Mouse (Mus musculus): ENCODE measurements around the gene Klrb1a.

Klrb1a gene

DNA sequence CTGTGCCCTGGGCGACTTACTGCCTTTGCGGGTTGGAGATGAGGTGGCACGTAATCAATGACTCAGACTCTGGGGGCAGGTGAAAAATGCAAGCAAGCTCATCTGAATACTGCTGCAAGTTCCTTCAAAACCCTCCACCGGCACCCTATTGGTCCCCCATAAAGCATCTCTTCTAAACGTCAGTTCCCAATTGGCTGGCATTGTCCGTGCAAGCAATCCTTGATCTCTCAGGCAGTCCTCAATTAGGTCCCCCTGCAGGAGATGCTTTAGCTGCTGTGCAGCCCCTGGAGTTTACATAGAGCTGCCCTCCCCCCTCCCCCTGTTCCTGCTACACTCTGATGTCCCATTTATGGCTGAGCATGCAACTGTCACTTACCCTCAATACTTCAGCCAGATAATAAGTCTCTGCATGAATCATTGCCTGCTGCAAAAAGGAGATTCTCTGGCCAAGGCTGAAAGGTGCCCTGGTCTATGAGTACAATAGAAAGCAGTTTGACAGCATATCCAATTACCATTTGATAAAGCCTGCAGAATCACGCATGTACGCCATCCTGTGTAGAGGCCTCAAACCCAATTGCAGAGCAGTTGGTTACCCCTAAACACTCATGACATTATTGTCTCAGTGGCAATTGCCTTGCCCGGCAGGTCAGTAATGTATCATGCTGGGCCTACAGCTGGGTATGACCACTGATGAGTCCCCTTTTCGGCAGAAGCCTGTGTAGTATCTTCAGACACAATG, 20.7 kb downstream of the Klrb1a start:
- ATAC-seq (ENCODE audit: low TSS enrichment) = peak; percentile 80

DNA sequence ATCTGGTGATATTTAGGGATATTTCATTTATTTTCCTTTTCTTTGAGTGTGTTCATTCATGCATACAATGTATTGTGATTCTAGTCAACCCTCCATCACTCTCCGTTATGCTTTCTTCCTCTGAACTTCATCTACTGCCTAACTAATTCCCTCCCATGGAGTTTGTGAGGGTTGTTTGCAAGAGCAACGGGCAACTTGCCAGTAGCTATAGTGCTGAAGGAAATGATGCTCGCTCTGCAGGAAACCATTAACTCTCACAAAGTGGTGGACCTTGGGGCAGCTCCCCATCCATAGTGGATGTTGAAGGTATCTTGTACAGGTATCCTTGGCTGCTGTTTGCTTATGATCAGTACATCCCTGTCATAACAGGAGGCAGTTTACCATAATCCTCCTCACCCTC, 21.3 kb downstream of the Klrb1a start:
- ATAC-seq (ENCODE audit: low TSS enrichment) = 0 out of 2 replicates have a peak, but pooled peaks have one; percentile 4

DNA sequence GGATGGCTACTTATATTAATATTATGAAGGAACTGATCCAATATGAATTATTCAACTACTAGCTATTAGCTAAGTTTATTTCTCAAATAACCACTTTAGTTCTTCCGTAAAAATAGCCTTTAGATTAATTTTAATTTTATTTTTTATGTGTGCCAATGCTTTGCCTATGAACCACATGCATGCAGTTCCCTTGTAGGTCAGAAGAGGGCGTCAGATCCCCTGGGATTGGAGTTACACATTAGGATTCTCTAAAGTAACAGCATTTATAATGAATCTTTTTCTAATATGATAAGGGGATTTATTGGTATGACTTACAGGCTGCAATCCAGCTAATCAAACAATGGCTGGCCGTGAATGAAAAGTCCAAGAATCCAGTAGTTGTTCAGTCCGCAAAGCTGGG, 23.8 kb downstream of the Klrb1a start:
- ATAC-seq (ENCODE audit: low TSS enrichment) = no peak

DNA sequence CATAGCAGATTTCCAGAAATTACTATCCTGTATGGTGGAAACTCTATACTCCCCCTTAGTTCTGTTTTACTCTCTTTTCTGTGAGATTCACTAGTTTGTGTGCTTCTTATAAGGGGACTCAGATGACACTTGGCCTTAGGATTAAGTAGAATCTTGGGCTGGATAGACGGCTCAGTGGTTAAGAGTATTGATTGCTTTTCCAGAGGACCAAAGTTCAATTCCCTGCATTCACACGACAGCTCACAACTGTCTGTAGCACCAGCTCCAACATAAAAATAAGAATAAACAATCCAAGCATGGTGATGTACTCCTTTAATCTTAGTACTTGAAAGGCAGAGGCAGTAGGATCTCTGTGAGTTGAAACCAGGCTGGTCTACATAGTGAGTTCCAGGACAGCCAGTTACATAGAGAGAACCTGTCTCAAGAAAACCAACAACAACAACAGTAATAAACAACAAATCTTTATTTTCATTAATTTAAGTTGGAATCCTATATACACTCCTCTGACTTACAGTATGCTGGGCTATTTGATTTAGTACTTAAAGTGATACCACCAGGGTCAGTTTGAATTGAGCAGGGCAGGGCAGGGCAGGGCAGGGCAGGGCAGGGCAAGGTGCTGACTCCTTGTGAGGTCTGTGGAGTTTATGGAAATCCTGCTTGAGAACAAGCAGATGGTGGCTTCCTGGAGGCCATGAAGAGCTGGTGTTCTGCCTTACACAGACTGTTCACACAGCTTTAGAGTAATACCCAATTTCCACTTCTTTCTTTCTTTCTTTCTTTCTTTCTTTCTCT, 24.9 kb downstream of the Klrb1a start:
- no peak for ATAC-seq (ENCODE audit: low TSS enrichment)

DNA sequence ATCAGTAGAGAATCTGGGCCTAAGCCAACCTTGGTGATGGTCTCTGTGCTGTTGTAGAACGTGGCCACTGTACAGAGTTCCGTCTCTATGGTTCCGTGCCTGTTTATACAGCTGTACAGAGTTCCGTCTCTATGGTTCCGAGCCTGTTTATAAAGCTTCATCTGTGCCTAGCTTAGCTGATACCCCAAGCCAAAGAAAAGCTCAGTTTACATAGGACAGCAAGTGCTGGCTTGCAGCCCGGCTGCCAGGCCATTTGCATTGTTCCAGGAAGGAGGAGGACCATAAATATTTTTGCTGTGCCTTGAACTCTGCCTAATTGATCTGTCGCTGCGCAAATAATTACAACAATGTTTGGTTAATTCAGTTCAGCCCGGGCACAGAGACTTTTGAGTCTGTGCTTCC, 26.2 kb downstream of the Klrb1a start:
- peak; percentile 96 for ATAC-seq (ENCODE audit: low TSS enrichment)

DNA sequence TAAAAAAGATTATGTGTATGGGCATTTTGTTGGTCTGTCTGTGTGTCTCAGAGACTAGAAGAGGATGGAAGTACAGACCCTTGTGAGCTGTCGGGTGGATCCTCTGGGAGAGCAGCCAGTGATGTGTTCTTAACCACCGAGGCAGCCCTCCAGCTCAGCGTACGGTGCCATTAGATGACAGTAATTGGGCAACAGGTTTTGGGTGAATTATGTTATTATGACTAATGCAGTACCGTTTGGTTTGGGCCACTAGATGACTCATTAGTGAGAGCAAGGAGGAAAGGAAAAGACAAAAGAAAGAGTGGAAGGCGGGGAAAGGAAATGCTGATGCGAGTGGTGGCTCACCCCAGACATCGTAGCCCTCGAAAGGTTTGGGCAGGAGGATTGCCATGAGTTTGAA, 28.7 kb downstream of the Klrb1a start:
- ATAC-seq (ENCODE audit: low TSS enrichment) = no peak

DNA sequence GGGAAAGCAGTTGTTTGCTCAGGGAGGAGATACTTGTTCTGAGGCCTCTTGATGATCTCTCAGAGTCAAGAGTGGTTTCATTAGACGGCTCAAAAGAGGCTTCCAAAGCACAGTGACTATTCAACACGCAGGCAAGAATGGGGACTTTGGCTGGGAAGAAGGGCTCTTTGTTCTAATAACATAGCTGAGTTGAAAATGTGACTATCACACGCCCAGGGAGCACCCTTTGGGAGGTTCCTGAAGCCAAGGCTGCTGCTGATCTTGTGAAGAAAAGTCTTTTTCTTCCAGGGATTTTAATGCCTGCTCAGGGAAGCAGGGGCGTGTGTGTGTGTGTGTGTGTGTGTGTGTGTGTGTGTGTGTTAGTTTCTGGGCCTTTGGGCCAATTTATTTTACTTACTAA, 33.9 kb downstream of the Klrb1a start:
- ATAC-seq (ENCODE audit: low TSS enrichment) = peak; percentile 9; the same call in 1 of the 2 replicates

DNA sequence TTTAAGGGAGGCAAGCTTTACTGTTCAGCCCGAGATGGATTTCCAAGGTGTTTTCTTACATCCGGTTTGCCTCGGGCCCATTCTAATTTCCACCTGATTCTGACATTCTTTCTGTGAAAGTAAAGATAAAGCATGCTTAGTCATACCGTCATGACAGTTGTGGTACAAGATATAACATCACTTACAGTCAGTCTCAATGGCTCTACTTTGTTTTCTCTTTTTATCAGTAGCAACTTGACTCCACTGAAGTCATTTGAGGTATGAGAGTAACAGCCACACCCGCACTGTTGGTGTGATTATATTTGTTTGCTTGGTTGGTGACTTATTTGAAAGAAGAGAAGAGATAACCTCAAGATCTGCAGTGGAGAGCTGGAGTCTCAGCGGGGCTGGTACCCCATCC, 35.7 kb downstream of the Klrb1a start:
- ATAC-seq (ENCODE audit: low TSS enrichment) = no peak

DNA sequence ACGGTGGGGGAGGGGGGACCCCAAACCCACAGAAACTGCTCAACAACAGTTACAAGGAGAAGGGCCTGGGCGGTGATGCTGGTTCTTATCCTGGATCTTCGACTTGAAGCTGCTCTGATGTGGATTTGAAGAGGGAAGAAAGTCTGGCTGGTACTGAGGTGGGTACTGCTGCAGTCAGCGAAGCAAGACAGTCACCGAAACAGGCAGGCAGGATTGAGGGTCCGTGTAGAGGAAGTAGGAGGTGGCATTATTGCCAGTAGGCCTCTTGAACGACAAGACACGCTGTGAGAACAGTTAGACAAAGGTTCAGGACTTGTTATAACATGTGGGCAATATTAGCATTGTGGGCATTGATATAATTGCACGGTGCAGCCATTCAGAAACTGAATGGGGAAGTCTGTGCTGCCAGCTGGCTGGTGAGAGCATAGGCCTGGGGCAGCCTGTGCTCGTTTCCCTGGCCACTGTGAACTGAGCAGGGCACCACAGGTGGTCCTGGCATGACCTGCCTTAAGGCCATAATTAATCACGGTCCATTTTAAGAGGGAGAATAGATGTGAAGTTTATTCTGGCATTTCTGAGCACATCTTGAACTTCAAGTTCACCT, 37.6 kb downstream of the Klrb1a start:
- no peak for ATAC-seq (ENCODE audit: low TSS enrichment)

DNA sequence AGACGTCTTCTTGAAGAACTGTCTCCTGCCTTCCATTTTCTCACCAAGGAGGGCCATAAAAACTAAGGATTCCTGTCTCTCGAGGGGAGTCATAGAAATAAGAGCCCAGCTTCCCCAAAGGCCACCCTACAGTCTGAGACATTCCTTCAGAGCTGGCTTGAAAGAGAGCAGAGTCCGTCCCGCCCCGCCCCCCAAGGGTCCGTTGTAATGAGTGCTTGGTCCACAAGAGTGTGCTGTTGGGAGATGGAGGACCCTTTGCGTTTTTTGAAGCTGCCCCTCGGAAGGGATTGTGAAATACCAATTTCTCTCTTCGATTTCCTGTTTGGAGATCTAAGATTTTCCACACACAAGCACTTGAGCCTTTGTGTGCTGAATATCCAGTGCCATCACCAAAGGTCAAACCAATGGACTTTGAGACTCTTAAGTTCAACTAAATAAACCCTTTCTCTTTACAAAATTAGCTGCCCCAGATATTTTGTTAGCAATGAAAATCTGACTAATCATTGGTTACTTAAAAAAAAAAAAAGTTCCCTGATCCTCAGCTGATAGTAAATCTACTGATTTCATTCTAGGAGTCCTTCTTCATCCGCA, 39.2 kb downstream of the Klrb1a start:
- ATAC-seq (ENCODE audit: low TSS enrichment) = no peak

DNA sequence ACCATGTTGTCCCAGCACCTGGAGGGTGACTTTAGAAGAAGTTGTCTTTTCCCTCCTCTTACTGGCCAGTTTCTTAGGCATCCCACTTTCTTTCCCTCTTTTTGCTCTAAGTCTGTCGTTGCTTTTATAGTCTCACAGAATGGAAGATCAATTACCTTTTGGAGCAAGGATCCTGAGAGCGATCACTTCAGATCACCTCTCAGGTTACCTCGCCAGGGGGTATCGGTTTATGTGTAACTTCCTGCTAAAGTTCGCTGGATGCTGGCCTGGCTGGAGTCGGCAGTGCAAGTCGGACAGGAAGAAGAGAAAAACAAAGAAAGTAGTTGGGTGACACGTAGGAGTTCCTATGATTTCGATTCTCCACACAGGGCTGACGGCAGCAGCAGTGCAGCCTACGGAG, 41.8 kb downstream of the Klrb1a start, which contains the start of gene A2ml1:
Gene A2ml1, minus strand, starts transcription at position 101 of the 400 bp plus-strand sequence.
- ATAC-seq (ENCODE audit: low TSS enrichment) = no peak

DNA sequence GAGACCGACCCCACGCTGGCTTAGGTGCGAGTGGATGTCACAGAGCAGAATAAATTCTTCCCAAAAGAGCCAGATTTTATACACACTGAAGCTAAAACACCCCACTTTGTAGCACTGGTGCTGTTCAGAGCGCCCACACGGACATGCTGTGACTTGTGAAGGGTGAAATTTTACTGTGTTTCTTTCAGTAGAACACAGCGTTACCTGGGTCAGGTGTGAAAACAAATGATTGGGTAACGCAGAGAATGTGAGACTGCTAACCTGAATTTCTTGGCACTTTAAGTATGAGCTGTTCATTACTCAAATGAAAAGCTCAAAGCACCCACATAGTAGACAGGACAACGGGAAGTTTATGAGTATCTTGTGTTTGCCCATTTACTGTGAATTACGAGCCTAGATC, 46.0 kb downstream of the Klrb1a start:
- no peak for ATAC-seq (ENCODE audit: low TSS enrichment)

DNA sequence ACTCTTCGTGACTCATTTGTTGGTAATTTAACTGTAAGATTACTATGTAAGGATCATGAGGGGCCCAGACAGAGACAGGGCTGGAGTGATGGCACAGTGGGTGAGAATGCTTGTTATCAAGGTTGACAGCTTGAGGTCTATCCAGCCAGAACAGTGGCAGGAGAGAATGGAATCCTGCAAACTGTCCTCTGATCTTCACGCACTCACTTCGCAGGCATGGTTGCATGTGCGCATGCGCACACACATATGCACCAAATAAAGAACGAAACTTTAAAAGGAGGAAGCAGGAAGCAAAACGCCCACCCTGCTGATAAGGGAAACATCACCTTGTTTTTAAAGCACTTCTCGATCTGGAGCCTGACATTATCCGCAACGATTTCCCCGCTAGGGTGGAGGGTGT, 56.7 kb downstream of the Klrb1a start:
- no peak for ATAC-seq (ENCODE audit: low TSS enrichment)

Measured in frontal cortex, adult (tissue).